Mouse (Mus musculus): ENCODE measurements at regions not wholly inside any gene's neighbourhood (a gene's known extent, or its start where the extent isn't known, plus 50 kb on each side); places are given as distances from the start of the nearest gene placed in this dataset.

- no peak for DNase-seq (ENCODE audit: low spot score)
Measured at GRCm38 (mm10) chr16:93458598-93459496, 145.0 kb downstream of the Setd4 start.

GRCm38 (mm10) chr16:93458011-93458585 is 145.8 kb downstream of the Setd4 start:
- no peak for DNase-seq (ENCODE audit: low spot score)

DNA sequence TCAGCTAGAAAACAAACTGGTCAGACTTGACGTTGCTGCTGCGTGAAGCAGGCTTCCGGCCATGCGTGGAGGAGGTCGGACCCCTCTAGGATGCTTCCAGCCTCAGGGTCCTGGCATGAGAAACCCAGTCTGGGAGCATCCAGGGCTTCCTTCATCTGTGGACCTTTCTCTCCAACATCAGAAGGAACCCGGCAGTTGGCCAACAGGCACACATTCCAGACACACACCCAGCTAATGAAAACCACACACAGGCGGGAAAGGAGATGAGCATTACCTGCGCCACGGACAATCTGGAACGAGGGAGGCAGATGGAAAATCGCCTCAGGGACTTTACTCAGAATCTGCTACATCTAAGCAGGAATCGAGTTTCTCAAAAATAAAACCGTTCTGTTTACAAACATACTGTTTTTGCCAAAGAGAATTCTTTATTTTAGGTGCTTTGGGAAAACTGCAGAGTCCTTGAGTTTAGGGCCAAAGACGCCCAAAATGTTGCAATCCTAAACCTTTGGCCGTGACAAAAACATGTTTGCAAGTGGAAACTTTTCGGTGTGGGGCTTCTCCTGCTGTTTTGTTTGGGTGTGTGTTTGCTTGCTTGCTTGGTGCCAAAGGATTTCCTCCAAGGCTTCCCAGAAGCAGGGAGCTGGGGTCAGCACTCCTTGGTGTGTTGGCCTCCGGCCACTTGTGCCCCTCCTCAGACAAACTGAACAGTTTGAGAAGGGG is 147.0 kb downstream of the Setd4 start:
- peak; percentile 70 for DNase-seq (ENCODE audit: low spot score)

GRCm38 (mm10) chr16:93454080-93454997 is 149.5 kb downstream of the Setd4 start:
- peak; percentile 90 for DNase-seq (ENCODE audit: low spot score)

DNA sequence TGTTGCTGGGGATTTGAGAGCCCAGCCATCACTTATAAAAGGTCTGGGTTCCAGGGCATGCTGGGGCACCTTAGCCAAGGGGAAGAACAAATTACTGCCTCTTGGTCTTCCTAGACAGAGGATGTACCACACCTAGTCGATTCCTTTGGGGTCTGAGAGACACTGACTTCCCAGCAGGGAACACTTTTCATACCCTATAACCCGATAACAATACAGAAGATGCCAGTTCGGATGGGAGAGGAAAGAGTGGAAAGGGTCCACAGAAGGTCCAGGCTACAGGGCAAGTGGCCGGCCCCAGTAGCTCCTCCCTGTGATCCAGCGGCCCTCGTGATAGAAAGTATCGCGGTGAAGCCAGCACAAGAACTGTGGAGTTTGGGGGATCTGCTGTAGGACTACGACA is 150.8 kb downstream of the Setd4 start:
- DNase-seq (ENCODE audit: low spot score): no peak

DNA sequence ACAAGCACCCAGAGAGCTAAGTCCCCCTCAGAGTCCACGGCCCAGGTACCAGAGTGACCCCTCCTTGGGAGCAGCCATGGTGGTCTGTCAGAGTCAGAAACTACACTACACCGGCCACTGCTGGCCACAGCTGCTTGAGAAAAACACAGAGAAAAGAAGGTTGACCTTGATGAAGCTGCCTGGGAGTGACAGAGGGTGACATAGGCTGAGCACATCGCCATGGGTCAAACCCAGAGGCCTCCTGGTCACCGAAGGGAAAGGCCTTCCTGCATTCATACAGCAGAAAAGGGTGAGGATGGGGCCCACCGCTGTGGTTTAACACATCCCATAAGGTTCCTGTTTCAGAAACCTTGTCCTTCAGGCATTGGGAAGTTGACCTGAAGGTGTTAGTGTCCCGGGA is 153.0 kb downstream of the Setd4 start:
- DNase-seq (ENCODE audit: low spot score): no peak

DNA sequence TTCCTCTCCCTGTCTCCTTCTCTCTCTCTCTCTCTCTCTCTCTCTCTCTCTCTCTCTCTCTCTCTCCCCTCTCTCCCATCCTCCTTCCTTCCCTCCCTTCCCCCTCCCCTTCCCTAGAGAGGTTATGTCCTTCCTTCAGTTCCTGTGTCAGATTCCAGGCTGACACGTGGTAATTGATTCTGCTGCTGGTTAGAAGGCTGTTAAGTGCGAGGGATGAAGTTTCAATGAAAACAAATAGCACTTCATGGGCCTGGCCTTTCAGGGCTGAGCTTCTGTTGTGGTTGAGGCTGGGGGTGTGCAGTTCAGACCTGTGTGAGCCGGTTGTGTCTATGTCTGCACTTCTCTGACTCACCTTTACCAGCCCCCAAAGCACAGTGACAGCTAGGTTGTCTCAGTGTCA is 153.9 kb downstream of the Setd4 start:
- DNase-seq (ENCODE audit: low spot score): no peak

DNA sequence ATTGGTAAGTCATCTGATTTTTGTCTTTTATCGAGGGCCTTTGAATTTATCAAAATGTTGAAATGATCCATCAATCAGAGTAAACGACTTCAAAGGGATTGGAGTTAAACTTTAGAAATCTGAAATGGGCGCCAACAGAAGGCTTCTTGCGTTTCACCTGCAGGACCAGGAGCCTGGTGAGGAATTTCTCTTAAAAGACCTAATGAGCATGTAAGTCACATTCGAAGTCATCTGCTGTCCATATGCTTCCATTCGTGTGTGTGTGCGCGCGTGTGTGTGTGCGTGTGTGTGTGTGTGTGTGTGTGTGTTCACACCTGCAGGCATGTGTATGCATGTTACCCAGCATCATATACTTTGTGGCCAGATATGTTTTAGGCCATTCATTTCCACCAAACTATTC is 155.7 kb downstream of the Setd4 start:
- no peak for DNase-seq (ENCODE audit: low spot score)

- DNase-seq (ENCODE audit: low spot score): no peak
Measured at GRCm38 (mm10) chr16:93446970-93447369, 156.9 kb downstream of the Setd4 start.

DNA sequence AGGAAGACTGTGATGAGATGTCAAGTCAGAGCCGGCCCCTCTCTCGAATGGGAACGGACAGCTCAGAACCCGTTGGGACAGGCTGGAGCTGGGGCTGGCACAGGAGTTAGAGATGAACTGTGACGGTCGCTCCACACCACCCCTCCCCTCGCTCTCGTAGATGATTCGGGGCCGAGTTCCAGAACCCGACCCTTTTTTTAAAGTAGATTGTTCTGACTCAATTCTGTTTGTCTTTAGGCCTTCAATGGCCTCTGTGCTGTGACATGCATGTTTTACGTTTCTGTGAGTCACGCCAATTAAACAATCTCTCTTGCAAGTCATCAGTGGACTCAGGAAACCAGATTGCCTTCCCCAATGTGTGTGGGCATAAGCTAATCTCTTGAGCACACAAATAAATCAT is 157.7 kb downstream of the Setd4 start:
- DNase-seq (ENCODE audit: low spot score): no peak

- DNase-seq (ENCODE audit: low spot score): no peak
Measured at GRCm38 (mm10) chr16:93442837-93443236, 161.0 kb downstream of the Setd4 start.

GRCm38 (mm10) chr16:93437608-93438425 is 166.0 kb downstream of the Setd4 start:
- no peak for DNase-seq (ENCODE audit: low spot score)

- no peak for DNase-seq (ENCODE audit: low spot score)
Measured at GRCm38 (mm10) chr16:93436732-93437131, 167.1 kb downstream of the Setd4 start.

- no peak for DNase-seq (ENCODE audit: low spot score)
Measured at GRCm38 (mm10) chr16:93431316-93431715, 172.5 kb downstream of the Setd4 start.

- peak; percentile 28 for DNase-seq (ENCODE audit: low spot score)
Measured at GRCm38 (mm10) chr16:93429324-93429781, 174.5 kb downstream of the Setd4 start.

DNA sequence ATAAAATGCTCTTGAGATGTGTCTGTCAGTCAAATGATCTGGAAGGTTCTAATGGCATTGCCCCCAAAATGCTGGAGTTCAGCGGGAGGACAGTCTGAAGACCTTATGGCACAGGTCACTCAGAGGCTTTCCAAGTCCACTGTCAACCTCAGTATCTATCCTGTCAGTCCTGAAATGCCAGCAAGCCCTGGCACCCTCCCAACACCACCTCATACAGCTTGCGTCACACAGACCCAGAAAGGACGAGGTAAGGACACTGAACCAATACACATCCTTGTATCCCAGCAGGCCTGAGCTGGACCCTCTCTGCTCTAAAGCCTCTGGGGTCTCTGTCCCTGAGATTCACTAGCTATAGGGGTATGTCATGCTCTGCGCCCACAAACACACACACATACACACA is 176.6 kb downstream of the Setd4 start:
- DNase-seq (ENCODE audit: low spot score): no peak

GRCm38 (mm10) chr16:93425731-93426130 is 178.1 kb downstream of the Setd4 start:
- no peak for DNase-seq (ENCODE audit: low spot score)

DNA sequence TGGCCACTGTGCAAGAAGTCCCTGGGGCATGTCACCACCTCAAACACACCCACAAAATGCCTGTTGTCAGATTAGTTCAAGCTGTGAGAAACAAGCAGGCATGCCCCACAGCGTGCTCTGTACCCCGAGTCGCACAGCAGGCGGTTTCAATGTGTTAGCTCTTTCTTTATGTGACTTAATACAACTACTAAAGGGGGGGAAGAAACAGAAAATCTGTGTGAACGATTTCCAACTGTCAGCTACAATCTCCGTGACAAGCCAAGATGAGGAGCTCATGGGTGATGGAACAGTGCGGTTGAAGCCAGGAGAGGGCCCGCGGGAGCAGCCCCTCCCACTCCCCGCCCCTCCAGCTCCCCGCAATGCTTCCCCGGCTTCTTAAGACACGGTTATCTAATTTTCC is 180.7 kb downstream of the Setd4 start:
- DNase-seq (ENCODE audit: low spot score): no peak

DNA sequence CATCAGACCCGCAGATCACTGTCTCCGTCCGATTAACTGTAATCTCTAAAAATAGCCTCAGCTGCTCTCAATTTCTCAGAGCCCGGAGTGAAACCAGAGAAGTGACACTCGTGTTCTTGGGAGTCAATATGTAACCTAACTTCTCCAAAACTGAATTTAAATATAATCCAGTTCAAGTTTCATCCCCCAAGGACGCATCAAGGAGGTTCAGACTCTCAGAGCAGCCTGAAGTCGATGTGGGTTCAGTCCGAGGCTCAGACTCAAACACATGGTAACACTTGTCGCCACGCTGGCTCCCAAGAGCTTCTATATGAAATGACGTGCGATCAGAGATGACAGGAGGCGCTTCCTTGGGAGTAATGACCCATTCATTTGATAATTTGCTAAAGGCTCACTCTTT is 181.6 kb downstream of the Setd4 start:
- no peak for DNase-seq (ENCODE audit: low spot score)

DNA sequence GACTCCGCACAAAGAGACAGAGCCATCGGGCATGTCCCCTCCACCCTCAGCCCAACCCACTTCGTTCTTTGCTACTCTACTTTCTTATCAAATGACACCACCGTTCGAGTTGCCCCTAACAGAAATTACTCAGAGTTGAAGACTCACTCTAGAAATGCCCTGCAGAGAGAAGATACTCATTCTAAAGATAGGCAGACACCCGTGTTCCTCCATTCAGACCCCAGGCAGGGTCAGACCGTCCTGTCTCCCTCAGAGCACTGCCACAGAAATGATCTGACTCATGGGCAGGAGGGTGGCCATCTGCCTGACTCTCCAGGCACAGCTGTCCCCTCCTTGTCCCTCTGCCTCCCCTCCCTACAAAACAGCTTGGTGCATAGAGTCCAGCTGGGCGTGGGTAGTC is 185.6 kb downstream of the Setd4 start:
- DNase-seq (ENCODE audit: low spot score): no peak

- no peak for DNase-seq (ENCODE audit: low spot score)
Measured at GRCm38 (mm10) chr16:93417831-93418230, 186.0 kb downstream of the Setd4 start.

Data from adipocyte (in vitro differentiated cells).